Mouse (Mus musculus) heart, embryonic 14.5 days (tissue): ENCODE measurements at regions not wholly inside any gene's neighbourhood (a gene's known extent, or its start where the extent isn't known, plus 50 kb on each side); places are given as distances from the start of the nearest gene placed in this dataset.

Experiments used
- ATAC-seq: fragments of 200-750 bp; cut with Nextera tagmentation; 2 replicates; pipeline ENCODE4 v1.8.0; 2017; ENCODE audit warnings: low read depth, moderate TSS enrichment; ENCODE audit not compliant: insufficient number of reproducible peaks, insufficient read depth, low FRiP score
- H3K27ac ChIP-seq, 2 experiments: fragments of 200-500 bp in 1 of 2; fragments of 300-500 bp in 1 of 2; sonication (generic) in 1 of 2; replicated peaks in 1 of 2; 2 replicates each; pipeline ENCODE4 v1.5.1; 2012 to 2014; ENCODE audit warnings: low read depth in 2 of 2, low read length in 2 of 2, control low read depth in 1 of 2, mild to moderate bottlenecking in 1 of 2, mixed read lengths in 1 of 2; ENCODE audit not compliant: control insufficient read depth in 1 of 2, insufficient read depth in 1 of 2
- H3K27me3 ChIP-seq: fragments of 300-500 bp; sonication (generic); 2 replicates; pipeline ENCODE4 v1.6.1; 2014; ENCODE audit warnings: mild to moderate bottlenecking, low read length, control low read depth; ENCODE audit not compliant: control insufficient read depth, insufficient read depth
- H3K36me3 ChIP-seq: fragments of 300-500 bp; sonication (generic); 2 replicates; pipeline ENCODE4 v1.6.1; 2014; ENCODE audit warnings: mild to moderate bottlenecking, control low read depth, low read length, mixed read lengths; ENCODE audit not compliant: control insufficient read depth, insufficient read depth
- H3K4me1 ChIP-seq, 2 experiments: fragments of 200-500 bp in 1 of 2; fragments of 300-500 bp in 1 of 2; sonication (generic) in 1 of 2; 2 replicates each; pipeline ENCODE4 v1.6.1; 2012 to 2014; ENCODE audit warnings: low read length in 2 of 2, control low read depth in 1 of 2, mixed read lengths in 1 of 2; ENCODE audit not compliant: control insufficient read depth in 2 of 2, insufficient read depth in 2 of 2
- H3K4me2 ChIP-seq: fragments of 300-500 bp; sonication (generic); 2 replicates; pipeline ENCODE4 v1.6.1; 2014; ENCODE audit warnings: mild to moderate bottlenecking, low read length
- H3K4me3 ChIP-seq, 2 experiments: fragments of 200-500 bp in 1 of 2; fragments of 300-500 bp in 1 of 2; sonication (generic) in 1 of 2; 2 replicates each; pipeline ENCODE4 v1.5.1; 2012 to 2014; ENCODE audit warnings: low read length in 2 of 2, mild to moderate bottlenecking in 2 of 2, control low read depth in 1 of 2, low read depth in 1 of 2, moderate library complexity in 1 of 2; ENCODE audit not compliant: control insufficient read depth in 1 of 2, insufficient read depth in 1 of 2
- H3K9ac ChIP-seq: fragments of 300-500 bp; sonication (generic); 2 replicates; pipeline ENCODE4 v1.6.1; 2014; ENCODE audit warnings: mild to moderate bottlenecking, low read length
- H3K9me3 ChIP-seq: fragments of 300-500 bp; sonication (generic); 2 replicates; pipeline ENCODE4 v1.6.1; 2016; ENCODE audit warnings: low read length, control low read depth; ENCODE audit not compliant: control insufficient read depth
- WGBS: fragments of 180-500 bp; shearing (Covaris S2); extraction: QIAGEN DNeasy Blood & Tissue Kit; methylation state at CpG from one replicate; pipeline ENCODE4 v1.1.7; 2014; 5-methylcytosine and 5-hydroxymethylcytosine counted together

- Histone ChIP-seq H3K9ac (no peak overlapping the region), H3K9me3 (no peaks in the 10 kb centered on the region), H3K36me3 (no peaks in the 10 kb centered on the region), H3K4me3 (no peak overlapping the region), H3K27ac (no peak overlapping the region), H3K4me2 (no peak overlapping the region), H3K27me3 (no peaks in the 10 kb centered on the region), H3K4me1 (no peaks in the 10 kb centered on the region)
- WGBS, result 60% methylated on average over 15 of the region's 15 CpGs
- no peak for ATAC-seq
Measured at GRCm38 (mm10) chr10:70814354-70815131, 158.8 kb upstream of the Phyhipl start.

- H3K4me2 ChIP-seq, result no peak overlapping the region
- ATAC-seq, result no peak
- 69% methylated on average over 3 of the region's 3 CpGs for whole genome bisulfite sequencing
Measured at GRCm38 (mm10) chr10:70809411-70809810, 153.6 kb upstream of the Phyhipl start.

GRCm38 (mm10) chr10:70806786-70807385 lies 151.1 kb upstream of the Phyhipl start:
- Histone ChIP-seq H3K4me3 (no peak overlapping the region), H3K27me3 (no peaks in the 10 kb centered on the region), H3K9me3 (no peaks in the 10 kb centered on the region), H3K9ac (no peak overlapping the region), H3K4me2 (no peak overlapping the region), H3K27ac (no peak overlapping the region), H3K36me3 (no peaks in the 10 kb centered on the region), H3K4me1 (no peaks in the 10 kb centered on the region)
- ATAC-seq, result no peak
- 48% methylated on average over 9 of the region's 9 CpGs for WGBS

More at GRCm38 (mm10) chr10:70809411-70809810, 153.6 kb upstream of the Phyhipl start:
- Histone ChIP-seq H3K9me3 (no peaks in the 10 kb centered on the region), H3K36me3 (no peaks in the 10 kb centered on the region), H3K27ac (no peak overlapping the region), H3K4me3 (no peak overlapping the region), H3K27me3 (no peaks in the 10 kb centered on the region), H3K9ac (no peak overlapping the region), H3K4me1 (no peaks in the 10 kb centered on the region)

GRCm38 (mm10) chr10:70800736-70801306 lies 145.1 kb upstream of the Phyhipl start:
- Histone ChIP-seq H3K27ac (no peak overlapping the region), H3K4me3 (no peak overlapping the region), H3K4me1 (no peaks in the 10 kb centered on the region; a peak in 1 of 4 replicates), H3K4me2 (no peak overlapping the region), H3K9ac (no peak overlapping the region), H3K9me3 (no peaks in the 10 kb centered on the region), H3K36me3 (no peaks in the 10 kb centered on the region), H3K27me3 (no peaks in the 10 kb centered on the region)
- ATAC-seq, result no peak
- WGBS, result 58% methylated on average over 11 of the region's 11 CpGs

- 72% methylated on average over 5 of the region's 5 CpGs for WGBS
- no peak overlapping the region for H3K27ac ChIP-seq
Measured at GRCm38 (mm10) chr10:70799906-70800305, 144.1 kb upstream of the Phyhipl start.

GRCm38 (mm10) chr10:70799191-70799742 lies 143.5 kb upstream of the Phyhipl start:
- H3K4me3 ChIP-seq, result no peak overlapping the region
- no peaks in the 10 kb centered on the region for H3K27me3 ChIP-seq
- H3K4me1 ChIP-seq, result no peaks in the 10 kb centered on the region; a peak in 1 of 4 replicates
- no peak overlapping the region for H3K4me2 ChIP-seq
- H3K9ac ChIP-seq, result no peak overlapping the region
- 62% methylated on average over 11 of the region's 11 CpGs for WGBS
- H3K36me3 ChIP-seq, result no peaks in the 10 kb centered on the region
- no peak for ATAC-seq
- H3K27ac ChIP-seq, result 0 out of 4 replicates have a peak overlapping the region, but pooled peaks of 1 of the 2 experiments have one; percentile 9
- no peaks in the 10 kb centered on the region for H3K9me3 ChIP-seq

More at GRCm38 (mm10) chr10:70799906-70800305, 144.1 kb upstream of the Phyhipl start:
- Histone ChIP-seq H3K36me3 (no peaks in the 10 kb centered on the region), H3K27me3 (no peaks in the 10 kb centered on the region), H3K9me3 (no peaks in the 10 kb centered on the region), H3K4me1 (no peaks in the 10 kb centered on the region; a peak in 1 of 4 replicates), H3K9ac (no peak overlapping the region), H3K4me2 (no peak overlapping the region), H3K4me3 (no peak overlapping the region)
- ATAC-seq, result no peak

GRCm38 (mm10) chr10:70788814-70789452 lies 133.2 kb upstream of the Phyhipl start:
- Histone ChIP-seq H3K9me3 (no peaks in the 10 kb centered on the region), H3K4me3 (no peak overlapping the region), H3K27me3 (no peaks in the 10 kb centered on the region), H3K9ac (no peak overlapping the region), H3K4me1 (no peaks in the 10 kb centered on the region), H3K4me2 (no peak overlapping the region), H3K36me3 (no peaks in the 10 kb centered on the region), H3K27ac (no peak overlapping the region)
- ATAC-seq, result no peak
- WGBS, result 69% methylated on average over 7 of the region's 7 CpGs
